Mouse (Mus musculus): ENCODE measurements around the gene Armc6. TPM values are rescaled to one million over a fixed set of nuclear protein-coding genes. Genes with fewer than 3 reads are reported as not detected.
"Not testable (repeated sequence)": the region's sequence is repeated elsewhere in the genome, so short reads cannot be mapped to it uniquely, and the experiment has no call there.

Armc6 gene
- polyA plus RNA-seq, 1 experiment from 2014 or later: 23.2 TPM

- WGBS: 93% methylated on average over 3 of the region's 3 CpGs
- no peak overlapping the region for H3K4me2 ChIP-seq (replicated peaks; ENCODE audit: low read depth, low read length)
- ATAC-seq (ENCODE audit: insufficient number of reproducible peaks, insufficient read depth, low FRiP score, low read depth): no peak
- H3K4me3 ChIP-seq (ENCODE audit: low read depth, low read length): no peak overlapping the region
- H3K4me1 ChIP-seq (ENCODE audit: control insufficient read depth, insufficient read depth, low read length): no peaks in the 10 kb centered on the region
- no peak overlapping the region for H3K9ac ChIP-seq (replicated peaks; ENCODE audit: low read depth, low read length)
- no peaks in the 10 kb centered on the region for H3K27me3 ChIP-seq (ENCODE audit: control insufficient read depth, insufficient read depth, low read length)
- no peak overlapping the region for H3K27ac ChIP-seq (ENCODE audit: low read length)
- no peaks in the 10 kb centered on the region for H3K9me3 ChIP-seq (ENCODE audit: control insufficient read depth, low read depth, low read length)
- peaks cover 9% of the 10 kb centered on the region for H3K36me3 ChIP-seq (ENCODE audit: control insufficient read depth, insufficient read depth, low read length)
Measured at GRCm38 (mm10) chr8:70220911-70221310, 13.4 kb downstream of the Armc6 start.

GRCm38 (mm10) chr8:70220236-70220840 lies 13.9 kb downstream of the Armc6 start:
- H3K27ac ChIP-seq (ENCODE audit: low read length): no peak overlapping the region
- H3K9me3 ChIP-seq (ENCODE audit: control insufficient read depth, low read depth, low read length): no peaks in the 10 kb centered on the region
- no peak overlapping the region for H3K9ac ChIP-seq (replicated peaks; ENCODE audit: low read depth, low read length)
- no peak overlapping the region for H3K4me3 ChIP-seq (ENCODE audit: low read depth, low read length)
- peaks cover 8% of the 10 kb centered on the region for H3K36me3 ChIP-seq (ENCODE audit: control insufficient read depth, insufficient read depth, low read length)
- no peak for ATAC-seq (ENCODE audit: insufficient number of reproducible peaks, insufficient read depth, low FRiP score, low read depth)
- no peaks in the 10 kb centered on the region for H3K27me3 ChIP-seq (ENCODE audit: control insufficient read depth, insufficient read depth, low read length)
- 72% methylated on average over 8 of the region's 8 CpGs for WGBS
- H3K4me2 ChIP-seq (replicated peaks; ENCODE audit: low read depth, low read length): no peak overlapping the region
- H3K4me1 ChIP-seq (ENCODE audit: control insufficient read depth, insufficient read depth, low read length): no peaks in the 10 kb centered on the region

- no peaks in the 10 kb centered on the region for H3K27me3 ChIP-seq (ENCODE audit: control insufficient read depth, insufficient read depth, low read length)
- no peaks in the 10 kb centered on the region for H3K36me3 ChIP-seq (ENCODE audit: control insufficient read depth, insufficient read depth, low read length)
- no peak overlapping the region for H3K4me2 ChIP-seq (replicated peaks; ENCODE audit: low read depth, low read length)
- H3K27ac ChIP-seq (ENCODE audit: low read length): no peak overlapping the region
- no peak overlapping the region for H3K4me3 ChIP-seq (ENCODE audit: low read depth, low read length)
- 46% methylated on average over 5 of the region's 5 CpGs for WGBS
- no peaks in the 10 kb centered on the region for H3K9me3 ChIP-seq (ENCODE audit: control insufficient read depth, low read depth, low read length)
- H3K4me1 ChIP-seq (ENCODE audit: control insufficient read depth, insufficient read depth, low read length): no peaks in the 10 kb centered on the region
- ATAC-seq (ENCODE audit: insufficient number of reproducible peaks, insufficient read depth, low FRiP score, low read depth): no peak
- H3K9ac ChIP-seq (replicated peaks; ENCODE audit: low read depth, low read length): no peak overlapping the region
Measured at GRCm38 (mm10) chr8:70219107-70219684, 15.1 kb downstream of the Armc6 start.

- H3K9me3 ChIP-seq (ENCODE audit: control insufficient read depth, low read depth, low read length): no peaks in the 10 kb centered on the region
- H3K36me3 ChIP-seq (ENCODE audit: control insufficient read depth, insufficient read depth, low read length): no peaks in the 10 kb centered on the region
- H3K4me2 ChIP-seq (replicated peaks; ENCODE audit: low read depth, low read length): no peak overlapping the region
- H3K9ac ChIP-seq (replicated peaks; ENCODE audit: low read depth, low read length): no peak overlapping the region
- H3K27ac ChIP-seq (ENCODE audit: low read length): no peak overlapping the region
- ATAC-seq (ENCODE audit: insufficient number of reproducible peaks, insufficient read depth, low FRiP score, low read depth): no peak
- H3K4me1 ChIP-seq (ENCODE audit: control insufficient read depth, insufficient read depth, low read length): no peaks in the 10 kb centered on the region
- H3K4me3 ChIP-seq (ENCODE audit: low read depth, low read length): no peak overlapping the region
- no peaks in the 10 kb centered on the region for H3K27me3 ChIP-seq (ENCODE audit: control insufficient read depth, insufficient read depth, low read length)
Measured at GRCm38 (mm10) chr8:70217441-70217840, 16.8 kb downstream of the Armc6 start.

GRCm38 (mm10) chr8:70216566-70216965 lies 17.7 kb downstream of the Armc6 start:
- Histone ChIP-seq H3K27me3 (ENCODE audit: control insufficient read depth, insufficient read depth, low read length) (no peaks in the 10 kb centered on the region), H3K4me3 (ENCODE audit: low read depth, low read length) (no peak overlapping the region), H3K36me3 (ENCODE audit: control insufficient read depth, insufficient read depth, low read length) (no peaks in the 10 kb centered on the region), H3K9ac (replicated peaks; ENCODE audit: low read depth, low read length) (no peak overlapping the region), H3K27ac (ENCODE audit: low read length) (no peak overlapping the region), H3K4me2 (replicated peaks; ENCODE audit: low read depth, low read length) (no peak overlapping the region), H3K4me1 (ENCODE audit: control insufficient read depth, insufficient read depth, low read length) (no peaks in the 10 kb centered on the region), H3K9me3 (ENCODE audit: control insufficient read depth, low read depth, low read length) (no peaks in the 10 kb centered on the region)
- ATAC-seq (ENCODE audit: insufficient number of reproducible peaks, insufficient read depth, low FRiP score, low read depth): no peak
- WGBS: 60% methylated on average over 1 of the region's 1 CpGs

- not testable (repeated sequence) for ATAC-seq (ENCODE audit: insufficient number of reproducible peaks, insufficient read depth, low FRiP score, low read depth); H3K4me3 ChIP-seq (ENCODE audit: low read depth, low read length); H3K4me2 ChIP-seq (replicated peaks; ENCODE audit: low read depth, low read length); H3K27me3 ChIP-seq (ENCODE audit: control insufficient read depth, insufficient read depth, low read length); H3K27ac ChIP-seq (ENCODE audit: low read length); H3K9me3 ChIP-seq (ENCODE audit: control insufficient read depth, low read depth, low read length); H3K4me1 ChIP-seq (ENCODE audit: control insufficient read depth, insufficient read depth, low read length); H3K36me3 ChIP-seq (ENCODE audit: control insufficient read depth, insufficient read depth, low read length); H3K9ac ChIP-seq (replicated peaks; ENCODE audit: low read depth, low read length)
- 69% methylated on average over 3 of the region's 3 CpGs for WGBS
Measured at GRCm38 (mm10) chr8:70216161-70216560, 18.1 kb downstream of the Armc6 start.

- no peak overlapping the region for H3K4me2 ChIP-seq (replicated peaks; ENCODE audit: low read depth, low read length)
- no peak overlapping the region for H3K4me3 ChIP-seq (ENCODE audit: low read depth, low read length)
- peaks cover 9% of the 10 kb centered on the region; the same call in 1 of the 2 replicates for H3K4me1 ChIP-seq (ENCODE audit: control insufficient read depth, insufficient read depth, low read length)
- no peak overlapping the region for H3K27ac ChIP-seq (ENCODE audit: low read length)
- H3K27me3 ChIP-seq (ENCODE audit: control insufficient read depth, insufficient read depth, low read length): no peaks in the 10 kb centered on the region
- ATAC-seq (ENCODE audit: insufficient number of reproducible peaks, insufficient read depth, low FRiP score, low read depth): no peak
- no peaks in the 10 kb centered on the region for H3K9me3 ChIP-seq (ENCODE audit: control insufficient read depth, low read depth, low read length)
- no peaks in the 10 kb centered on the region for H3K36me3 ChIP-seq (ENCODE audit: control insufficient read depth, insufficient read depth, low read length)
- WGBS: 65% methylated on average over 5 of the region's 5 CpGs
- no peak overlapping the region for H3K9ac ChIP-seq (replicated peaks; ENCODE audit: low read depth, low read length)
Measured at GRCm38 (mm10) chr8:70215092-70215491, 19.2 kb downstream of the Armc6 start.

GRCm38 (mm10) chr8:70214411-70214810 lies 19.9 kb downstream of the Armc6 start:
- no peak for ATAC-seq (ENCODE audit: insufficient number of reproducible peaks, insufficient read depth, low FRiP score, low read depth)
- Histone ChIP-seq H3K9me3 (ENCODE audit: control insufficient read depth, low read depth, low read length) (no peaks in the 10 kb centered on the region), H3K27ac (ENCODE audit: low read length) (no peak overlapping the region), H3K4me1 (ENCODE audit: control insufficient read depth, insufficient read depth, low read length) (peaks cover 9% of the 10 kb centered on the region; the same call in 1 of the 2 replicates), H3K36me3 (ENCODE audit: control insufficient read depth, insufficient read depth, low read length) (no peaks in the 10 kb centered on the region), H3K4me2 (replicated peaks; ENCODE audit: low read depth, low read length) (no peak overlapping the region), H3K27me3 (ENCODE audit: control insufficient read depth, insufficient read depth, low read length) (no peaks in the 10 kb centered on the region), H3K9ac (replicated peaks; ENCODE audit: low read depth, low read length) (no peak overlapping the region), H3K4me3 (ENCODE audit: low read depth, low read length) (no peak overlapping the region)
- WGBS: 78% methylated on average over 3 of the region's 3 CpGs

Measured in stomach, embryonic 14.5 days (tissue).